Mouse (Mus musculus) hindbrain, postnatal 0 days (tissue): Measurements from ENCODE around the gene Tmem125. TPM values are rescaled to one million over a fixed set of nuclear protein-coding genes. Genes with fewer than 3 reads are reported as not detected.

ENCODE experiments used
- ATAC-seq: fragments of 200-750 bp; cut with Nextera tagmentation; 2 replicates; pipeline ENCODE4 v1.8.0; 2017; ENCODE audit warnings: mild to moderate bottlenecking, moderate TSS enrichment, moderate library complexity
- DNase-seq: peaks from one replicate; pipeline ENCODE4 v3.0.0-alpha.2; 2015; ENCODE audit warnings: low spot score
- H3K27ac ChIP-seq: fragments of 300-500 bp; sonication (generic); 2 replicates; pipeline ENCODE4 v1.5.1; 2014; ENCODE audit warnings: mild to moderate bottlenecking
- H3K27me3 ChIP-seq: fragments of 300-500 bp; sonication (generic); 2 replicates; pipeline ENCODE4 v1.6.1; 2014; ENCODE audit warnings: low read length, mixed read lengths; ENCODE audit not compliant: insufficient read depth
- H3K36me3 ChIP-seq: fragments of 300-500 bp; sonication (generic); 2 replicates; pipeline ENCODE4 v1.6.1; 2014; ENCODE audit warnings: low read length, mixed read lengths; ENCODE audit not compliant: insufficient read depth
- H3K4me1 ChIP-seq: fragments of 300-500 bp; sonication (generic); 2 replicates; pipeline ENCODE4 v1.6.1; 2014; ENCODE audit warnings: antibody characterized with exemption, low read length, mixed read lengths; ENCODE audit not compliant: insufficient read depth
- H3K4me2 ChIP-seq: fragments of 300-500 bp; sonication (generic); 2 replicates; pipeline ENCODE4 v1.6.1; 2014; ENCODE audit warnings: low read depth, mild to moderate bottlenecking, low read length, moderate library complexity, mixed read lengths
- H3K4me3 ChIP-seq: fragments of 300-500 bp; sonication (generic); 2 replicates; pipeline ENCODE4 v1.5.1; 2014; ENCODE audit warnings: low read length
- H3K9ac ChIP-seq: fragments of 300-500 bp; sonication (generic); replicated peaks from 2 replicates; pipeline ENCODE4 v1.6.1; 2014; ENCODE audit warnings: mild to moderate bottlenecking, low read length, moderate library complexity, mixed read lengths
- H3K9me3 ChIP-seq: fragments of 300-500 bp; sonication (generic); 2 replicates; pipeline ENCODE4 v1.6.1; 2016; ENCODE audit warnings: low read length, mixed read lengths
- CTCF ChIP-seq: IDR thresholded peaks from 2 replicates; pipeline ENCODE4 v1.5.1; 2016; ENCODE audit warnings: antibody characterized with exemption, control low read depth, low read depth
- whole genome bisulfite sequencing: fragments of 180-500 bp; shearing (Covaris S2); extraction: QIAGEN DNeasy Blood & Tissue Kit; methylation state at CpG from one replicate; pipeline ENCODE4 v1.1.7; 2014; 5-methylcytosine and 5-hydroxymethylcytosine counted together
- polyA plus RNA-seq: library from polyadenylated mRNA; unstranded; fragments of >200 nt; fragmentation: Nextera tagmentation; extraction: Ambion mirVana; gene quantifications from 2 replicates; pipeline ENCODE4 v1.2.1, GENCODE M21; 2015
- total RNA-seq: library from RNA; depleted of rRNA; stranded (reverse); fragments of >200 nt; gene quantifications from 2 replicates; pipeline ENCODE4 v1.2.3, GENCODE M21; 2014

The Tmem125 gene
- total and polyA plus RNA-seq, 2 experiments from 2014 or later = 0.64 to 4.8 TPM

DNA sequence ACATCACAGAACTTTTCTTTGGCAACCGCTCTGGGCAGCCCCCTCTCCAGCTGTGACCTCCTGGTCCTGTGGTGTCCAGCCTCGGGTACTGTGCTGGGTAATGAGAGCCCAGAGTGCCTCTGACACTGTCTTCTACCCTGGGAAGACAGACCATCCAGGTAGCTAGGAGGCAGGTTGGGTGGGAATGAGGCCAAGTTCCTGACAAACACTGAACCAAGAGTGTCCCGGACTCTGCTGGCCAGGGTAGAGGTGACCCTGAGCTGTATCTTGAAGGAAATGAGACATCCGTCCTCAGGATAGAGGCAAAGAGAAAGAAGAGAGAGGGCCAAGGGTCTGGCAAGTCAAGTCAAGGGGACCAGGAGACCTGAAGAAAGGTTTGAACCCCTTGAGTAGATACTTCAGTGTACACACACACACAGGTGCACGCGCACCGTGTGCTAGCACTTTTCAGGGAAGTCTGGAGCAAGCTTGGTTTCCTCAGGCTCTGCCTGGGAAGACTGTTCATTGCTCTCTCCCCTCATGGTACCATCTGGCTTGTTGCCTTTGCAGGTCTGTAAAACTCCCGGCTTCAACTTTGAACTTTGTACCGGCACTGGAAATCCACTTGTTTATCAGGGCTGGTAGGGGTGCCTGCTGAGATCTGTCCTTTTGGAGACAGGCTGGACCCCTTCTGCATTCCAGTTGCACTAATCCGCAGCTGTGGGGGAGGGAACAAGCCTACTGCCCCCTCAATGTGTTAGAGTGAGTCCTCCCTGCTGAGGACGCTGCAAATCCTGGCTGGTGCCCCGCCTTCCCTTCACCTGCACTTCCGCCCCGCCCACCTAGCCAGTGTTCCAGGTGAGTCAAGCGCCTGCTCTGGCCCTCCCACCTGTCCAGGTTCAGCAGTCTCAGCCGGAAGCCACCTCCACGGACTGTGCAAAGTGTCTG, 17.2 kb downstream of the Tmem125 start, which contains the start of gene 2610528J11Rik:
Gene 2610528J11Rik (plus strand): TSS at position 592 of the 927 bp plus-strand sequence.
- Histone ChIP-seq H3K36me3 (no peaks in the 10 kb centered on the region), H3K4me1 (no peaks in the 10 kb centered on the region), H3K9ac (no peak within 1 kb of the TSS), H3K4me3 (no peak within 1 kb of the TSS), H3K27ac (no peak within 1 kb of the TSS), H3K4me2 (no peak within 1 kb of the TSS), H3K27me3 (no peaks in the 10 kb centered on the region), H3K9me3 (no peaks in the 10 kb centered on the region)
- 46% methylated on average over 17 of the region's 17 CpGs for WGBS
- no peak for TF ChIP-seq CTCF
- DNase-seq (no peak), ATAC-seq (no peak)

DNA sequence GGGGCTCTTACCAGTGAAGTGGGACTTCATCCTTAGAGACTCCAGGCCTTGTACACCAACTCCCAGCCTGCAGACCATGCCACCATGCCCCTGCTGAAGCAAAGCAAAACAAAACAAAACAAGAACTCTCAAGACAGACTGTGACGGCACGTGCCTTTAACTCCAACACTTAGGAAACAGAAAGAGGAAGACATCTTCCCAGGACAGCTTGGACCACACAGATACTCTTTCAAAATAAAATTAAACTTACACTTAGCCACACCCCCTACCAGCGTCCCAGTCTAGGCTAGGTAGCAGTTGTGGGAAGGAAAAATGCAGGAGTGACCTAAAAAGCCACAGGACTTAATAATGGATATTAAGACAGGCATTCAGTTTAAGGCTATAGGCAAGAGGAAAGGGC, 18.1 kb downstream of the Tmem125 start:
- Histone ChIP-seq H3K4me1 (no peaks in the 10 kb centered on the region), H3K9me3 (no peaks in the 10 kb centered on the region), H3K36me3 (no peaks in the 10 kb centered on the region), H3K4me2 (no peak overlapping the region), H3K27ac (no peak overlapping the region), H3K9ac (no peak overlapping the region), H3K4me3 (no peak overlapping the region), H3K27me3 (no peaks in the 10 kb centered on the region)
- no peak for DNase-seq
- TF ChIP-seq CTCF = no peak
- no peak for ATAC-seq
- WGBS = 80% methylated on average over 3 of the region's 3 CpGs

DNA sequence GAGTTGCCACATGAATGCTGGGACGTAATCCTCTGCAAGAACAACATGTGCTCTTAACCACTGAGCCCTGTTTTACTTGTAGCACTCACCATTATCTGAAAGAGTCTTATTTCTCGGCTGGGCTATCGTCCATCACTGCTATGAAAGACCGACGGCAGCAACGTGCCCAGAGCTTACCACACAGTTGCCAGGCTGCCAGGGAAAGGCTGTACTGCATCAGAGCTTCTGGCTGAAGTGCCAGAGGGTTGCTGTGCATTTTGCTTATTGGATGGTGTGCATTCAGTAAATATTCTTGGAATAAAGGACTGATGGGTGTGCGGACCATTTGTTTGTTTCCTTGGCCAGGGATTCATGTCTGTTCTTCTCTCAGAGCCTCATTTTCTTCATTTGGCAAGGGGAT, 19.9 kb downstream of the Tmem125 start:
- peak; percentile 19 for DNase-seq
- Histone ChIP-seq H3K9ac (no peak overlapping the region), H3K36me3 (no peaks in the 10 kb centered on the region), H3K4me2 (no peak overlapping the region), H3K27me3 (no peaks in the 10 kb centered on the region), H3K9me3 (no peaks in the 10 kb centered on the region), H3K4me1 (no peaks in the 10 kb centered on the region), H3K27ac (no peak overlapping the region), H3K4me3 (no peak overlapping the region)
- ATAC-seq = no peak
- no peak for TF ChIP-seq CTCF
- WGBS = 46% methylated on average over 7 of the region's 7 CpGs

DNA sequence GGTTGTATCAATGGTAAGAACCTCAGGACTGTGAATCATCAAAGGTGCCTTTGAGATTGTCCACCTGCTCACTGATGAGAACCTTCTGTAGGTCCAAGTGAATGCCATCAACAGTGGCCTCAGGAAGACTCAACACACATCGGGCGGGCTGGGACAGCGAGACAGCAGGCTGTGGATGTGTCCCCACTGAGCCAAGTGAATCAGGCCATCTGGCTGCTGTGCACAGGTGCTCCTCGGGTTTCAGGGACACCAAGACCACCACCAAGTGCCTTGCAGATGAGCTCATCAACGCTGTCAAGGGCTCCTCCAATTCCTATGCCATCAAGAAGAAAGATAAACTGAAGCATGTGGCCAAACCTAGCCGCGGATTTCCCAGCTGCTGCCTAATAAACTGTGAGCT, 21.6 kb downstream of the Tmem125 start:
- no peak for TF ChIP-seq CTCF
- Histone ChIP-seq H3K4me1 (peaks cover 1% of the 10 kb centered on the region; the same call in 1 of the 2 replicates), H3K4me3 (no peak overlapping the region), H3K36me3 (no peaks in the 10 kb centered on the region), H3K9ac (no peak overlapping the region), H3K9me3 (no peaks in the 10 kb centered on the region), H3K27me3 (no peaks in the 10 kb centered on the region), H3K4me2 (no peak overlapping the region), H3K27ac (no peak overlapping the region)
- DNase-seq = no peak
- ATAC-seq = no peak
- WGBS = 86% methylated on average over 7 of the region's 7 CpGs

DNA sequence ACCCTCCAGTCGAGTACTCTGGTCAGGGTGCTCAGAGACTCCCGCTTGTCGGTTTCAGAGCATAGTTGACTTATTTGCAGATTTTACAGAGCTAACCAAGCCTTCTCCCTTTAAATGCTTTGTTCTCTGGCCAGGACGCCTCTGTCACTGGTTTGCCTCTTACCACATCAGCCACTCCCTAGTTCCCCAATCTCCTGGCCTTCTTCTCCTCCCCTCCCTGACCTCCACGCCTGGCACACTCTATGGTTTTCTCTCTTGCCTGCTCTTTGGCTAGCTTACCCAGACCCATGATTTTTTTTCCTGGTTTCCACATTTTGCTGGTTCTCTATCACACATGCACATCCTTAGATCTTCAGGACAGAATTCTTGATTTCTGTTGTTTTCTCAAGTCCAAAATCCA, 25.6 kb downstream of the Tmem125 start:
- Histone ChIP-seq H3K4me2 (no peak overlapping the region), H3K4me3 (no peak overlapping the region), H3K9ac (no peak overlapping the region), H3K4me1 (peaks cover 5% of the 10 kb centered on the region; the same call in 1 of the 2 replicates), H3K9me3 (no peaks in the 10 kb centered on the region), H3K36me3 (no peaks in the 10 kb centered on the region), H3K27me3 (no peaks in the 10 kb centered on the region), H3K27ac (no peak overlapping the region)
- 64% methylated on average over 5 of the region's 5 CpGs for WGBS
- DNase-seq (no peak), ATAC-seq (no peak)
- no peak for TF ChIP-seq CTCF

DNA sequence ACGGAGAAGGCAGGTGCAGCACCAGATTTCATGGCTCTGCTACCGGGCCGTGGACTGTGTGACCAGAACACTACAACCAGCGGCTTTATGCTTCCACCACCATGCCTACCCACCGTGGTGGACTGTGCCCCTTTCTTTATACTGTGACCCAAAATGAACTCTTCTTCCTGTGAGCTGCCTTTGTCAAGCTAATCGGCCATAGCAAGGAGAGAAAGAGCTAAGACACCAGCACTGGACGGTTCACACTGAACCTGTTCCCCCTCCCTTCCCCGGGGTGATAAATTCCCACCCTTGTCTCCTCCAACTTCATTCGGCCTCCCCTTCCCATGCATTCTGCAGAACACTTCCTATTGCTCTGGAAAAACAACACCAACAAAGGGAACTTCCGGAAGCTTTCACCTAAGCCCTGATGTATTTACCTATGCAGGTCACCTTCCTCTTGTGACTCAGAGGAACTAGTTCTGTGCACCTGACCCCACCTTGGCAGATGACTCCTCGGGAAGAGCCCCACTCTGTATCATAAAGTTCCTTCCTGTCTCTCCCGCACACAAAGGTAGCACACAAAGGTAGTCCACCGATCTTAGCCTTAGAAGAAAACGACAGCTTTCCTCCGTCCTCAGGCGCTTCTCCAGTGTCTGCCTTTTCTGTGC, 26.2 kb downstream of the Tmem125 start:
- Histone ChIP-seq H3K4me3 (no peak overlapping the region), H3K27me3 (no peaks in the 10 kb centered on the region), H3K9ac (no peak overlapping the region), H3K4me2 (no peak overlapping the region), H3K9me3 (no peaks in the 10 kb centered on the region), H3K27ac (no peak overlapping the region), H3K36me3 (no peaks in the 10 kb centered on the region), H3K4me1 (peaks cover 5% of the 10 kb centered on the region; the same call in 1 of the 2 replicates)
- WGBS = 32% methylated on average over 16 of the region's 16 CpGs
- no peak for TF ChIP-seq CTCF
- ATAC-seq (no peak), DNase-seq (no peak)
